Mouse (Mus musculus): ENCODE measurements at regions not wholly inside any gene's neighbourhood (a gene's known extent, or its start where the extent isn't known, plus 50 kb on each side); places are given as distances from the start of the nearest gene placed in this dataset.
"Not testable (repeated sequence)": the region's sequence is repeated elsewhere in the genome, so short reads cannot be mapped to it uniquely, and the experiment has no call there.

GRCm38 (mm10) chr5:148678285-148678937 lies 125.8 kb upstream of the Ubl3 start:
- not testable (repeated sequence) for H3K27me3 ChIP-seq; H3K4me2 ChIP-seq (replicated peaks); H3K4me3 ChIP-seq; ATAC-seq (ENCODE audit: low FRiP score, low read depth); H3K9me3 ChIP-seq; H3K36me3 ChIP-seq; H3K4me1 ChIP-seq; H3K9ac ChIP-seq (replicated peaks); H3K27ac ChIP-seq (replicated peaks)
- 95% methylated on average over 12 of the region's 12 CpGs for WGBS

- H3K27me3 ChIP-seq = no peaks in the 10 kb centered on the region
- no peak overlapping the region for H3K9ac ChIP-seq (replicated peaks)
- 88% methylated on average over 12 of the region's 12 CpGs for WGBS
- H3K36me3 ChIP-seq = no peaks in the 10 kb centered on the region
- H3K9me3 ChIP-seq = no peaks in the 10 kb centered on the region
- no peak overlapping the region for H3K27ac ChIP-seq (replicated peaks)
- no peak for ATAC-seq (ENCODE audit: low FRiP score, low read depth)
- no peak overlapping the region for H3K4me2 ChIP-seq (replicated peaks)
- H3K4me1 ChIP-seq = no peaks in the 10 kb centered on the region
- no peak overlapping the region for H3K4me3 ChIP-seq
Observed at GRCm38 (mm10) chr5:148674281-148674680, 121.7 kb upstream of the Ubl3 start.

GRCm38 (mm10) chr5:148662281-148662741 lies 109.7 kb upstream of the Ubl3 start:
- 0 out of 2 replicates have a peak, but pooled peaks cover 6% of the 10 kb centered on the region for H3K9me3 ChIP-seq
- no peak overlapping the region for H3K27ac ChIP-seq (replicated peaks)
- H3K9ac ChIP-seq (replicated peaks) = no peak overlapping the region
- H3K4me2 ChIP-seq (replicated peaks) = no peak overlapping the region
- 81% methylated on average over 15 of the region's 15 CpGs for WGBS
- H3K27me3 ChIP-seq = no peaks in the 10 kb centered on the region
- no peak overlapping the region for H3K4me3 ChIP-seq
- no peaks in the 10 kb centered on the region for H3K36me3 ChIP-seq
- ATAC-seq (ENCODE audit: low FRiP score, low read depth) = no peak
- H3K4me1 ChIP-seq = no peaks in the 10 kb centered on the region

GRCm38 (mm10) chr5:148661120-148661519 lies 108.5 kb upstream of the Ubl3 start:
- no peaks in the 10 kb centered on the region for H3K27me3 ChIP-seq
- H3K9ac ChIP-seq (replicated peaks) = no peak overlapping the region
- H3K4me1 ChIP-seq = no peaks in the 10 kb centered on the region
- no peak overlapping the region for H3K4me2 ChIP-seq (replicated peaks)
- 84% methylated on average over 4 of the region's 4 CpGs for WGBS
- H3K27ac ChIP-seq (replicated peaks) = no peak overlapping the region
- H3K9me3 ChIP-seq = 0 out of 2 replicates have a peak, but pooled peaks cover 6% of the 10 kb centered on the region
- no peak for ATAC-seq (ENCODE audit: low FRiP score, low read depth)
- no peak overlapping the region for H3K4me3 ChIP-seq
- no peaks in the 10 kb centered on the region for H3K36me3 ChIP-seq

GRCm38 (mm10) chr5:148657936-148658640 lies 105.5 kb upstream of the Ubl3 start:
- H3K9ac ChIP-seq (replicated peaks) = no peak overlapping the region
- no peaks in the 10 kb centered on the region for H3K36me3 ChIP-seq
- no peaks in the 10 kb centered on the region for H3K27me3 ChIP-seq
- WGBS = 75% methylated on average over 4 of the region's 4 CpGs
- no peak for ATAC-seq (ENCODE audit: low FRiP score, low read depth)
- no peak overlapping the region for H3K27ac ChIP-seq (replicated peaks)
- no peak overlapping the region for H3K4me3 ChIP-seq
- H3K4me1 ChIP-seq = no peaks in the 10 kb centered on the region
- H3K9me3 ChIP-seq = 0 out of 2 replicates have a peak, but pooled peaks cover 6% of the 10 kb centered on the region
- H3K4me2 ChIP-seq (replicated peaks) = no peak overlapping the region

GRCm38 (mm10) chr5:148652525-148653243 lies 100.1 kb upstream of the Ubl3 start:
- H3K4me1 ChIP-seq = peaks cover 3% of the 10 kb centered on the region; the same call in 1 of the 2 replicates

GRCm38 (mm10) chr5:148651736-148652135 lies 99.1 kb upstream of the Ubl3 start:
- no peaks in the 10 kb centered on the region for H3K9me3 ChIP-seq
- H3K9ac ChIP-seq (replicated peaks) = no peak overlapping the region
- no peak overlapping the region for H3K27ac ChIP-seq (replicated peaks)
- H3K4me1 ChIP-seq = peaks cover 3% of the 10 kb centered on the region; the same call in 1 of the 2 replicates
- WGBS = 61% methylated on average over 4 of the region's 4 CpGs
- H3K36me3 ChIP-seq = no peaks in the 10 kb centered on the region
- no peaks in the 10 kb centered on the region for H3K27me3 ChIP-seq
- no peak for ATAC-seq (ENCODE audit: low FRiP score, low read depth)
- H3K4me2 ChIP-seq (replicated peaks) = no peak overlapping the region
- H3K4me3 ChIP-seq = no peak overlapping the region

More at GRCm38 (mm10) chr5:148652525-148653243, 100.1 kb upstream of the Ubl3 start:
- no peak overlapping the region for H3K9ac ChIP-seq (replicated peaks)
- 64% methylated on average over 7 of the region's 7 CpGs for WGBS
- no peak for ATAC-seq (ENCODE audit: low FRiP score, low read depth)
- H3K9me3 ChIP-seq = no peaks in the 10 kb centered on the region
- H3K4me2 ChIP-seq (replicated peaks) = no peak overlapping the region
- no peak overlapping the region for H3K27ac ChIP-seq (replicated peaks)
- no peak overlapping the region for H3K4me3 ChIP-seq
- H3K36me3 ChIP-seq = no peaks in the 10 kb centered on the region
- H3K27me3 ChIP-seq = no peaks in the 10 kb centered on the region

- not testable (repeated sequence) for ATAC-seq (ENCODE audit: low FRiP score, low read depth); H3K9me3 ChIP-seq
- 96% methylated on average over 7 of the region's 7 CpGs for WGBS
Observed at GRCm38 (mm10) chr5:148649573-148649972, 97.0 kb upstream of the Ubl3 start.

GRCm38 (mm10) chr5:148649123-148649522 lies 96.5 kb upstream of the Ubl3 start:
- no peak overlapping the region for H3K9ac ChIP-seq (replicated peaks)
- no peak overlapping the region for H3K4me3 ChIP-seq
- H3K27ac ChIP-seq (replicated peaks) = no peak overlapping the region
- H3K36me3 ChIP-seq = no peaks in the 10 kb centered on the region
- no peak for ATAC-seq (ENCODE audit: low FRiP score, low read depth)
- 78% methylated on average over 9 of the region's 9 CpGs for WGBS
- H3K4me1 ChIP-seq = peaks cover 3% of the 10 kb centered on the region; the same call in 1 of the 2 replicates
- no peaks in the 10 kb centered on the region for H3K9me3 ChIP-seq
- no peak overlapping the region for H3K4me2 ChIP-seq (replicated peaks)
- H3K27me3 ChIP-seq = no peaks in the 10 kb centered on the region

More at GRCm38 (mm10) chr5:148649573-148649972, 97.0 kb upstream of the Ubl3 start:
- not testable (repeated sequence) for H3K36me3 ChIP-seq; H3K9ac ChIP-seq (replicated peaks); H3K27ac ChIP-seq (replicated peaks); H3K4me3 ChIP-seq; H3K4me1 ChIP-seq; H3K27me3 ChIP-seq; H3K4me2 ChIP-seq (replicated peaks)

GRCm38 (mm10) chr5:148647644-148648043 lies 95.1 kb upstream of the Ubl3 start:
- peaks cover 3% of the 10 kb centered on the region; the same call in 1 of the 2 replicates for H3K4me1 ChIP-seq
- H3K27ac ChIP-seq (replicated peaks) = no peak overlapping the region
- H3K9me3 ChIP-seq = no peaks in the 10 kb centered on the region
- H3K9ac ChIP-seq (replicated peaks) = no peak overlapping the region
- 54% methylated on average over 2 of the region's 2 CpGs for WGBS
- ATAC-seq (ENCODE audit: low FRiP score, low read depth) = no peak
- H3K4me3 ChIP-seq = no peak overlapping the region
- no peaks in the 10 kb centered on the region for H3K36me3 ChIP-seq
- H3K4me2 ChIP-seq (replicated peaks) = no peak overlapping the region
- H3K27me3 ChIP-seq = no peaks in the 10 kb centered on the region

GRCm38 (mm10) chr5:148645772-148646171 lies 93.2 kb upstream of the Ubl3 start:
- Histone ChIP-seq H3K4me1 (peaks cover 3% of the 10 kb centered on the region; the same call in 1 of the 2 replicates), H3K9ac (replicated peaks) (no peak overlapping the region), H3K4me3 (no peak overlapping the region), H3K4me2 (replicated peaks) (no peak overlapping the region), H3K9me3 (no peaks in the 10 kb centered on the region), H3K36me3 (no peaks in the 10 kb centered on the region), H3K27ac (replicated peaks) (no peak overlapping the region), H3K27me3 (peaks cover 9% of the 10 kb centered on the region)
- 49% methylated on average over 4 of the region's 4 CpGs for WGBS
- ATAC-seq (ENCODE audit: low FRiP score, low read depth) = no peak

GRCm38 (mm10) chr5:148645191-148645681 lies 92.6 kb upstream of the Ubl3 start:
- 85% methylated on average over 10 of the region's 10 CpGs for WGBS
- H3K27ac ChIP-seq (replicated peaks) = no peak overlapping the region
- H3K9ac ChIP-seq (replicated peaks) = no peak overlapping the region
- H3K27me3 ChIP-seq = peaks cover 9% of the 10 kb centered on the region
- no peaks in the 10 kb centered on the region for H3K36me3 ChIP-seq
- no peak overlapping the region for H3K4me3 ChIP-seq
- H3K4me1 ChIP-seq = peaks cover 3% of the 10 kb centered on the region; the same call in 1 of the 2 replicates
- ATAC-seq (ENCODE audit: low FRiP score, low read depth) = no peak
- H3K9me3 ChIP-seq = no peaks in the 10 kb centered on the region
- no peak overlapping the region for H3K4me2 ChIP-seq (replicated peaks)
